Mouse (Mus musculus) spleen, adult 2 months (tissue): Measurements from ENCODE around the gene Atp5j2. TPM values are rescaled to one million over a fixed set of nuclear protein-coding genes. Genes with fewer than 3 reads are reported as not detected.
"Not testable (repeated sequence)": the region's sequence is repeated elsewhere in the genome, so short reads cannot be mapped to it uniquely, and the experiment has no call there.

Source experiments
- DNase-seq, 2 experiments: peaks; one replicate each; pipeline versions ENCODE4 v3.0.0 to v3.0.0-alpha.2; 2012 to 2021; ENCODE audit warnings: low spot score in 2 of 2, low read depth in 1 of 2
- H3K27ac ChIP-seq: fragments of 200-500 bp; 2 replicates; pipeline ENCODE4 v1.5.1; 2012; ENCODE audit warnings: low read length, inconsistent platforms; ENCODE audit not compliant: insufficient read depth
- H3K27me3 ChIP-seq: fragments of 200-500 bp; 2 replicates; pipeline ENCODE4 v1.6.1; 2012; ENCODE audit warnings: mild to moderate bottlenecking, moderate library complexity, low read length, inconsistent platforms; ENCODE audit not compliant: control insufficient read depth, insufficient read depth
- H3K36me3 ChIP-seq: fragments of 200-500 bp; 2 replicates; pipeline ENCODE4 v1.6.1; 2012; ENCODE audit warnings: mild to moderate bottlenecking, low read length, inconsistent platforms; ENCODE audit not compliant: control insufficient read depth, insufficient read depth
- H3K4me1 ChIP-seq: fragments of 200-500 bp; 2 replicates; pipeline ENCODE4 v1.6.1; 2011; ENCODE audit warnings: inconsistent platforms; ENCODE audit not compliant: control insufficient read depth, insufficient read depth, insufficient read length
- H3K4me3 ChIP-seq: fragments of 200-500 bp; 2 replicates; pipeline ENCODE4 v1.5.1; 2011; ENCODE audit warnings: mild to moderate bottlenecking, inconsistent platforms; ENCODE audit not compliant: insufficient read depth, insufficient read length; ENCODE audit errors: extremely low read depth
- CTCF ChIP-seq: fragments of 200-500 bp; IDR thresholded peaks from 2 replicates; pipeline ENCODE4 v1.5.1; 2011; ENCODE audit warnings: mild to moderate bottlenecking, inconsistent platforms; ENCODE audit not compliant: insufficient read depth, insufficient read length, insufficient replicate concordance; ENCODE audit errors: extremely low read depth
- POLR2A ChIP-seq: fragments of 200-500 bp; IDR thresholded peaks from 2 replicates; pipeline ENCODE4 v1.6.1; 2011; ENCODE audit warnings: low read depth, low read length, inconsistent platforms
- WGBS: fragments of 180-500 bp; shearing (Covaris S2); methylation state at CpG from one replicate; pipeline ENCODE4 v1.1.7; 2018; 5-methylcytosine and 5-hydroxymethylcytosine counted together
- polyA plus RNA-seq: library from polyadenylated mRNA; depleted of rRNA; stranded (reverse); fragments of >200 nt; gene quantifications from 2 replicates; pipeline ENCODE4 v1.2.3, GENCODE M21; 2012

The Atp5j2 gene
- polyA plus RNA-seq, 1 experiment, result 49.7 TPM

DNA sequence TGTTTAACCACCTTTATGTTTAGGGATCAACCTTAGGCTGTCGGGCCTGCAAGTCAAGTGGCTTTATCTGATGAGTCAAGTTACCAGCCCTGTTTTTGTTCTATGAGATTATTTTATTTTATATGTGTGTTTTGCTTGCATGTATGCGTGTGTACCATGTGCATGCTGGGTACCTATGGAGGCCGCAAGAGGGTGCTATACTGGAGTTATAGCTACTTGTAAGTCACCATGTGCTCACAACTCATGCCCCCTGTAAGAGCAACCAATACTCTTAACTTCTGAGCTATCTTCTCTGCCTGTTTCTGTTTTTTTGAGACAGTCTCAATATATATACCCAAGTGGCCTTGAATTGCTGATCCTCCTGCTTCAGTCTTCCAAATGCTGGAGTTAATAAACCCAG, 21.6 kb upstream of the Atp5j2 start:
- H3K36me3 ChIP-seq, result peaks cover 9% of the 10 kb centered on the region
- H3K27me3 ChIP-seq, result no peaks in the 10 kb centered on the region
- no peak for TF ChIP-seq POLR2A
- TF ChIP-seq CTCF, result no peak
- H3K4me1 ChIP-seq, result no peaks in the 10 kb centered on the region
- WGBS, result 95% methylated on average over 3 of the region's 3 CpGs
- DNase-seq, result no peak
- H3K4me3 ChIP-seq, result no peak overlapping the region
- H3K27ac ChIP-seq, result no peak overlapping the region

DNA sequence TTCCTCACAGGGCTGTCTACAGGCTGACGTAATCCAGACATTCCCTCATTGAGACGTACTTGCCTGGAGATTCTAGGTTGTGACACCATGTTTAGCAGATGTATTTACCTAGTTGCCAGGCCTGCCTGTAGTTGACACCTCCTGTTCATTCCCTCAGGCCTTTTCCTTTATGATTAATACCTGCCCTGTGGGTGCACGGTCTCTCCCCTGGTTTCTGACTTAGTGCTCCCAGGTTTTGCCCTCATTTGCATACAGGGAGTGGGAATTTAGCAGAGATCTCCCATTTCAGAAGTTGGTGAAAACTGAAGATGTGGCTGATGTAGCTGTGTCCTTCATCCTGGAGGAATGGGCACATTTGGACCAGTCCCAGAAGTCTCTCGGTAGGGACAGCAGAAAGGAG, 20.4 kb upstream of the Atp5j2 start:
- no peak for DNase-seq
- Histone ChIP-seq H3K36me3 (peaks cover 5% of the 10 kb centered on the region), H3K4me3 (no peak overlapping the region), H3K27me3 (no peaks in the 10 kb centered on the region), H3K27ac (no peak overlapping the region), H3K4me1 (no peaks in the 10 kb centered on the region)
- WGBS, result 97% methylated on average over 4 of the region's 4 CpGs
- TF ChIP-seq POLR2A (no peak), CTCF (no peak)

DNA sequence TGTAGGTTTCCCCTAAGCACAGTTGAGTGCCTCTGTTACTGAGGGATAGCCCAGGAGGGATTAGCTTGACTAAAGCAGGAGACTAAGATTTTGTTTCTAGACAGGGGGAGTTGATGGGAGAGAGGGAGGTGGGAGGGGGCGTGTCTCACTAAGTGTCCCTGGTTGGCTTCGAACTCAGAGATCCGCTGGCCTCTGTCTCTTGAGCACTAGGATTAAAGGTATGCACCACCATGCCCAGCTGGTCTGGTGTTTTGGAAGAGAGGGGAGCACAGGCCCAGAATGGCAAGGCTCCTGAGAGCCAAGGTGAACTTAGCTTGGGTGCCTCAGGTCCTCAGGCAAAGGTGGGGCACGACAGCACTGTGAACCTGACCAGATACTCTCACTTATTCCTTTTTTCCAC, 19.5 kb upstream of the Atp5j2 start:
- no peak overlapping the region for H3K27ac ChIP-seq
- WGBS, result 89% methylated on average over 4 of the region's 4 CpGs
- H3K4me1 ChIP-seq, result no peaks in the 10 kb centered on the region
- peaks cover 5% of the 10 kb centered on the region for H3K36me3 ChIP-seq
- TF ChIP-seq POLR2A (no peak), CTCF (no peak)
- no peaks in the 10 kb centered on the region for H3K27me3 ChIP-seq
- DNase-seq, result no peak
- H3K4me3 ChIP-seq, result no peak overlapping the region

DNA sequence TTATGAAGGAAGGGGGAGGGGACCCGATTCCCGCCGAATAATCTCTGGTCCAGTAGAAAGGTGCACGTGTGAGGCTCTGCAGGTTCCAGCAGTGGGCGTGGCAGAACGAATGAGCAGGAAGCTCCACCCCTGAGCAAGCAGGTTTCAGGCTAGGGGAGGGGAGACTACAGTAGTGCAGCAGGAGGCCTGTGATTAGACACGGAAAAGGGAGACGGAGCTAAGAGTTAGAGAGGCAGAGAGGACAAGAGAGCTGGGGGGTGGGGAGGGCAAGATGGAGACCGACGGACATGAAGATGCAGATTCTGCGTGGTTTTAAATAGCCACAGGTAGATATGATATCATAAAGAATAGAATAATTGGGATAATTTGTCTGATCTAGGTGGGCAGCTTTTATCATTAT, 16.5 kb upstream of the Atp5j2 start:
- H3K36me3 ChIP-seq, H3K27ac ChIP-seq, H3K4me3 ChIP-seq, H3K4me1 ChIP-seq, H3K27me3 ChIP-seq, DNase-seq: not testable (repeated sequence)
- WGBS, result 87% methylated on average over 11 of the region's 11 CpGs

DNA sequence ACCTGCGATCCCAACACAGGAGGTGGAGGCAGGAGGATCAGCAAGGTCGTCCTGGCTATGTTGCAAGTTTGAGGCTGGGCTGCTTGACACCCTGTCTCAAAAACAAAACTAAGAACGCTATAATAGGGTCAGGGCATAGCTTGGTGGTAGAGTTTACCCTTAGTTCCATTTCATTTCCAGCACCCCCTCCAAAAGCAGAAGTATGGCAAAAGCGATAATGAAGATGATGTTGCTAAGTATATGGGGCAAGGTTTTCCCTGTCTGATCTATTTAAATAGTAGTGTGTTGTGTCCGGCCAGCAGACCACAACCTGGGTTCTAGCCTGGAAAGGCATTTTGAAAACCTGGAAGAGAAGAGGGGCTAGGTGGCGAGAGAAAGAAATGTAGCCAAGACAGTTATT, 16.1 kb upstream of the Atp5j2 start:
- Histone ChIP-seq H3K27ac (no peak overlapping the region), H3K4me1 (peaks cover 6% of the 10 kb centered on the region), H3K36me3 (peaks cover 5% of the 10 kb centered on the region), H3K27me3 (no peaks in the 10 kb centered on the region), H3K4me3 (no peak overlapping the region)
- DNase-seq, result no peak
- WGBS, result 96% methylated on average over 6 of the region's 6 CpGs
- no peak for TF ChIP-seq POLR2A
- no peak for TF ChIP-seq CTCF

DNA sequence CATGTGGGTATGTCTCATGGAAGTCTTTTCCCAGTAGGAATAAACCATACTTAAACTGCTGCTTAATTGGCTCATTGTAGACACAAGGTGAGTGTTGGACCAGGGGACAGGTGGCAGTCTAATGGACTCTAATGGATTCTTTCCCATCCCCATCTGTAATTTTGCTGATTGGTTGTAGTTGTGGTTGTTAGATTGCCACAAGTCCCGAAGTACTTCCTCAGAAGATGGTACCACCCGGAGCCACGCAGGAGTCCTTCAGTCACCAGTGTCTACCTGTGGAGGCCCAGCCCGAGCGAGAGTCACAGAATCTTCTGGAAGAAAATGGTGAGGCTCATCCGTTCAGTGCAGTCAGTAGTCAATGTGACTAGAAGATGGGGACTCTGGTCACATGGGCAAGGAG, 15.5 kb upstream of the Atp5j2 start:
- Histone ChIP-seq H3K27ac (no peak overlapping the region), H3K4me3 (no peak overlapping the region), H3K27me3 (no peaks in the 10 kb centered on the region), H3K36me3 (peaks cover 2% of the 10 kb centered on the region; the same call in 1 of the 2 replicates), H3K4me1 (peaks cover 6% of the 10 kb centered on the region)
- TF ChIP-seq POLR2A, result no peak
- TF ChIP-seq CTCF, result no peak
- 96% methylated on average over 6 of the region's 6 CpGs for WGBS
- no peak for DNase-seq

DNA sequence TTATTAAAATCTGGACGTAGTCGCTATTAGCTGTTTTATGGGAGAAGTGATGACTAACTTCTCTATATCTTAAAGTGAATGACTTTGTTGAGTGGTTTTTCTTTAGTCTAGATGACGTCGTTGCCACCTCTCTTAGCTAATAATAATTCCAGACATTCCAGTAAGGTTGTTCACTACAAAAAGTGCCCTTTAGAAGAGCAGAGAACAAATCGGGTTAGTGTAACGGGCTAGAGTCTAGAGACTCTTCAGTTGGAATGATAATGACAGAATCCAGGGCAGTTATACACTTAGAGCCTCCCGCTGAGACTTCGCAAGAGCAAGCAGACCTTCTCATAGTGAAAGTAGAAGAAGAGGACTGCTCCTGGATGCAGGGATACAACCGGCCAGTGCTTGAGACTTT, 13.2 kb upstream of the Atp5j2 start:
- 21% methylated on average over 9 of the region's 9 CpGs for WGBS
- no peak for TF ChIP-seq CTCF
- no peak for TF ChIP-seq POLR2A
- no peaks in the 10 kb centered on the region for H3K27me3 ChIP-seq
- peaks cover 7% of the 10 kb centered on the region for H3K4me1 ChIP-seq
- peak overlapping the region; percentile 13 for H3K4me3 ChIP-seq
- DNase-seq, result no peak
- H3K36me3 ChIP-seq, result peaks cover 1% of the 10 kb centered on the region; the same call in 1 of the 2 replicates
- no peak overlapping the region for H3K27ac ChIP-seq
